Mouse (Mus musculus) bone marrow macrophage, adult 2 months (primary cell): ENCODE measurements around the gene Taar4.

Source experiments
- CTCF ChIP-seq: IDR thresholded peaks from 2 replicates; pipeline ENCODE4 v1.5.1; 2012; ENCODE audit warnings: low read depth, mild to moderate bottlenecking, low read length, moderate library complexity
- POLR2A ChIP-seq: IDR thresholded peaks from 2 replicates; pipeline ENCODE4 v1.6.1; 2012; ENCODE audit warnings: mild to moderate bottlenecking, low read depth, low read length, borderline replicate concordance

- no peak for TF ChIP-seq CTCF
- no peak for TF ChIP-seq POLR2A
These were observed 4.8 kb downstream of the Taar4 start for GRCm38 (mm10) chr10:23964921-23965610.
